Mouse (Mus musculus) liver, embryonic 11.5 days (tissue): Measurements from ENCODE around the gene Nmt2. TPM values are rescaled to one million over a fixed set of nuclear protein-coding genes. Genes with fewer than 3 reads are reported as not detected.

Experiments used
- ATAC-seq: fragments of 200-750 bp; cut with Nextera tagmentation; replicated peaks from 2 replicates; pipeline ENCODE4 v1.8.0; 2017; ENCODE audit warnings: moderate number of reproducible peaks, mild to moderate bottlenecking, moderate TSS enrichment, moderate library complexity; ENCODE audit not compliant: low FRiP score
- DNase-seq: peaks from one replicate; pipeline ENCODE4 v3.0.0-alpha.2; 2017; ENCODE audit warnings: low spot score
- H3K27ac ChIP-seq: fragments of 300-500 bp; sonication (generic); 2 replicates; pipeline ENCODE4 v1.5.1; 2014; ENCODE audit warnings: mild to moderate bottlenecking, low read depth, low read length, control low read depth
- H3K27me3 ChIP-seq: fragments of 300-500 bp; sonication (generic); replicated peaks from 2 replicates; pipeline ENCODE4 v1.6.1; 2014; ENCODE audit warnings: low read length, mixed read lengths; ENCODE audit not compliant: control insufficient read depth, insufficient read depth
- H3K36me3 ChIP-seq: fragments of 300-500 bp; sonication (generic); 2 replicates; pipeline ENCODE4 v1.6.1; 2014; ENCODE audit warnings: mild to moderate bottlenecking, low read length, moderate library complexity, mixed read lengths; ENCODE audit not compliant: control insufficient read depth, insufficient read depth
- H3K4me1 ChIP-seq: fragments of 300-500 bp; sonication (generic); replicated peaks from 2 replicates; pipeline ENCODE4 v1.6.1; 2014; ENCODE audit warnings: low read length, mixed read lengths; ENCODE audit not compliant: control insufficient read depth, insufficient read depth
- H3K4me2 ChIP-seq: fragments of 300-500 bp; sonication (generic); 2 replicates; pipeline ENCODE4 v1.6.1; 2014; ENCODE audit warnings: mild to moderate bottlenecking, control low read depth, moderate library complexity
- H3K4me3 ChIP-seq: fragments of 300-500 bp; sonication (generic); 2 replicates; pipeline ENCODE4 v1.5.1; 2014; ENCODE audit warnings: low read depth, low read length, control low read depth
- H3K9ac ChIP-seq: fragments of 300-500 bp; sonication (generic); 2 replicates; pipeline ENCODE4 v1.6.1; 2014; ENCODE audit warnings: low read depth, low read length, control low read depth
- H3K9me3 ChIP-seq: fragments of 300-500 bp; sonication (generic); 2 replicates; pipeline ENCODE4 v1.6.1; 2016; ENCODE audit warnings: low read length, inconsistent platforms, mixed read lengths; ENCODE audit not compliant: control insufficient read depth
- WGBS: fragments of 180-500 bp; shearing (Covaris S2); extraction: QIAGEN DNeasy Blood & Tissue Kit; methylation state at CpG from one replicate; pipeline ENCODE4 v1.1.7; 2014; 5-methylcytosine and 5-hydroxymethylcytosine counted together
- polyA plus RNA-seq: library from polyadenylated mRNA; unstranded; fragments of >200 nt; fragmentation: Nextera tagmentation; extraction: Ambion mirVana; gene quantifications from 2 replicates; pipeline ENCODE4 v1.2.1, GENCODE M21; 2014

The Nmt2 gene
- polyA plus RNA-seq, 1 experiment from 2014 or later, result 36.5 TPM

DNA sequence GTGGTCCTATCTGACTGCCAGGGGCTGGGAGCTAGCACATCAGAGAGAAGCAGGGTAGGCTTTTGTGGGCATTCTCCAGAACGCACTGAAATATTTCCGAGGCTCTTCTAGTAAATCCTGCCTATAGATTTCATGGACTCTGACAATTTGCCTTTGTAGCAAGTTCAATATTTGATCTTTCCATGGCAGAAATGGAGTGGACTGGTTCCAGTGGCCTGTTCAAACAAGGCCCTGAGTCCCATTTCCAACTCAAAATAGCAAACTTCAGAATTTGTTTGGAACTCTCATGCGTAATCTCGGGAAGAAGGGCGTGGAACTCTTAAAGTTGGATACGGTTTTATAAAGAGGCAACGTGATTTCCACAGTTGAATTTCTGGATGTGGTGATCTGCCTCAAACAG is 11.8 kb downstream of the Nmt2 start:
- no peaks in the 10 kb centered on the region; the same call in 1 of the 2 replicates for H3K4me1 ChIP-seq
- H3K4me2 ChIP-seq, result no peak overlapping the region
- no peak for ATAC-seq
- no peak overlapping the region for H3K9ac ChIP-seq
- no peaks in the 10 kb centered on the region for H3K27me3 ChIP-seq
- no peaks in the 10 kb centered on the region for H3K9me3 ChIP-seq
- H3K4me3 ChIP-seq, result no peak overlapping the region
- no peak for DNase-seq
- no peak overlapping the region for H3K27ac ChIP-seq
- WGBS, result 87% methylated on average over 7 of the region's 7 CpGs
- no peaks in the 10 kb centered on the region for H3K36me3 ChIP-seq

DNA sequence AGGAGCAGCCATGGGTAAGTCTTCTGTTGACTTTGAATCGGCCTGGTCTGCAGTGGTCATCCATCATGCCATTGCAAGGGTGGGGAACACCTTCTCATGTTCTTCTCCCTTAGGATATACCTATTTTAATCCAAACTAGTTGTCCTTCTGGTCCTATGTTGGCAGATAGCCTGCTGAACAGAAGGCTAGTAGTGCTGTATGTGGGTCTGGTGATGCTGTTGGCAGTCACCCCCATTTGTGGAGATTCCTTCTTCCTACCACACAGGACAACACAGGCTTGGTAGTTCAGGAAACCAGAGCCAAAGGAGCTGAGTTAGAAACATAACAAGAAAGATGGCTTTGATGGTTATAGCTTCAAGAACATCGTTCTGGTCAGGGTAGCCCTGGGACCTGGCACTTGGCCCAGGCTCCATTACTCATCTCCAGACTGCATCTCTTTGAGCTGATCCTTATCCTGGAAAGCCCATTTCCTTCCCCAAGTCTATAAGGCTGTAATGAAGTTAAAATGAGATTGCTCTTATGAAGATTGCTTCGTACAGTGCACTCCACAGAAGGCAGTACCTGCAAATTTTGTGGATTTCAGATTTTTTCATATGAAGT is 21.5 kb downstream of the Nmt2 start:
- no peak overlapping the region for H3K9ac ChIP-seq
- WGBS, result 78% methylated on average over 3 of the region's 3 CpGs
- ATAC-seq (no peak), DNase-seq (no peak)
- peaks cover 6% of the 10 kb centered on the region; the same call in 1 of the 2 replicates for H3K36me3 ChIP-seq
- no peak overlapping the region for H3K4me2 ChIP-seq
- no peak overlapping the region for H3K27ac ChIP-seq
- H3K9me3 ChIP-seq, result no peaks in the 10 kb centered on the region
- H3K4me1 ChIP-seq, result no peaks in the 10 kb centered on the region
- H3K4me3 ChIP-seq, result no peak overlapping the region
- no peaks in the 10 kb centered on the region for H3K27me3 ChIP-seq

DNA sequence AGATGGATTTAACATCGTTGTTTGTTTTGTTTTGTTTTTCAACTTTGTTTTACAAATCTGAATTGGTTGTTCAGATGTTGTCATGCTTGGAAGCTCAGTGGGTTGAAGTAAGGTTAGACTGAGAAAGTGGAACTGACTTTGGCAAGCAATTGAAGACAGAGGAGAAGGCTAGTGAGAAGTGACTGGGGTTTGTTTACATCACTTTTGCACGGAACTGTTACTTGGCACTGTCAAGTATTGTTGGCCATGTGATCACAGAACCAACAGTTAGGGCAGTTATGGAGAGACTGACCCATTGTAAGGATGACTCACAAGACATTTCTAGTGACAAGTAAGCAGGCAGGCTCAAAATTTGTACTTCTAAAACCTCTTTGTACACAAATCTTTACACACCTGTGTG is 39.1 kb downstream of the Nmt2 start:
- Histone ChIP-seq H3K27ac (no peak overlapping the region), H3K27me3 (no peaks in the 10 kb centered on the region), H3K4me3 (no peak overlapping the region), H3K9me3 (no peaks in the 10 kb centered on the region), H3K4me2 (no peak overlapping the region), H3K36me3 (peaks cover 10% of the 10 kb centered on the region), H3K9ac (no peak overlapping the region), H3K4me1 (no peaks in the 10 kb centered on the region)
- ATAC-seq, result no peak
- 89% methylated on average over 2 of the region's 2 CpGs for WGBS
- no peak for DNase-seq

DNA sequence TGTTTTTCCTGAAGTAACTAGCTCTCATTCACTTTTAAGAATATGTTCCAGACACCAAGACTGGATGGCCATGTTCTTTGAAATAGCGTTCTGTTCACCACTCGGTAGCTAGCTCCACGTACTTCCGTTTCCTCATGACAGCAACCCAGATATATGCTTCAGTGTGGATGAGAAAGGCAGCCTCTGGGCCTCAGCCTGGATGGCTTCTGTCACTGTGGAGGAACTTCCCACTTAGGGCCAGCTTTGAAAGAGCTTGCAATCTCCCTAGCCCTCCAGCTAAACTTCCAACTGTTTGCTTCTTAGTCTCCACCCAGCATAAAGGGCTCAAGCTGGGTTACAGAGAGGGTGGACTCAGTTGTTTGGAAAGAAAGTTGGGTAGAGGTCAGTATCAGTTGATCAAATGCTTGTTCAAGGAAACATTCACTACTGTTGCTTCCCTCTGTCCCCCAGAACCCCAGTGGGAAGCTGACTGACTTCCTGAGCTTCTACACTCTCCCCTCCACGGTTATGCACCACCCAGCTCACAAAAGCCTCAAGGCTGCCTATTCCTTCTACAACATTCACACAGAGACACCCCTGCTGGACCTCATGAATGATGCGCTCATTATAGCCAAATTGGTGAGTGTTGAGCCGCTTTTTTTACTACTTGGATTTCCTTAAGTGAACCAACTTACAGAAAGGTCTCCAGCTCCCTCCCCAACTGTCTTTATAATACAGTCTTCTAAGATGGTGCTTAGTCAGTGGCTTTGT is 40.5 kb downstream of the Nmt2 start:
- Histone ChIP-seq H3K4me1 (no peaks in the 10 kb centered on the region), H3K27ac (no peak overlapping the region), H3K4me3 (no peak overlapping the region), H3K4me2 (no peak overlapping the region), H3K27me3 (no peaks in the 10 kb centered on the region), H3K36me3 (peaks cover 14% of the 10 kb centered on the region), H3K9ac (no peak overlapping the region), H3K9me3 (no peaks in the 10 kb centered on the region)
- ATAC-seq (no peak), DNase-seq (no peak)
- 88% methylated on average over 7 of the region's 7 CpGs for WGBS

DNA sequence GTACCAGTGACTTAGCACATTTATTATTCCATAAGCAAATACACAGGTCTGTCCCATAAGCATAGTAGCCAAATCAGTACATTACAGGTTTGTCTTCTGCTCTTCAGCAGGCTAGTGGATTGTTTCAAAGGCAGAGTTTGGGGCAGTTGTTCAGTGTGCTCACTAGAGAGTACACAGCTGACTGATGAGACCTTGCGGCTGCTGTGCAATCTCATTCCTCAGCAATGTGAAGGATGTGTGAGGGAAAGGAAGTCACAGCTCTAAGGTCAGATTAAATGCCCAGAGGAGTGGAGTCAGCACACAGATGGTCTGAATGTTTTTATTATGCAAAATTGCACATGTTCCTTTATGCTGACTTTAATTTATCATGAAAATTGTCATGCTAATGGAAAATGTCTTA is 42.5 kb downstream of the Nmt2 start:
- H3K4me2 ChIP-seq, result no peak overlapping the region
- H3K27me3 ChIP-seq, result no peaks in the 10 kb centered on the region
- no peak overlapping the region for H3K27ac ChIP-seq
- no peak overlapping the region for H3K9ac ChIP-seq
- H3K9me3 ChIP-seq, result no peaks in the 10 kb centered on the region
- no peak overlapping the region for H3K4me3 ChIP-seq
- ATAC-seq, result no peak
- peaks cover 18% of the 10 kb centered on the region for H3K36me3 ChIP-seq
- no peak for DNase-seq
- WGBS, result 77% methylated on average over 1 of the region's 1 CpGs
- peaks cover 7% of the 10 kb centered on the region for H3K4me1 ChIP-seq

DNA sequence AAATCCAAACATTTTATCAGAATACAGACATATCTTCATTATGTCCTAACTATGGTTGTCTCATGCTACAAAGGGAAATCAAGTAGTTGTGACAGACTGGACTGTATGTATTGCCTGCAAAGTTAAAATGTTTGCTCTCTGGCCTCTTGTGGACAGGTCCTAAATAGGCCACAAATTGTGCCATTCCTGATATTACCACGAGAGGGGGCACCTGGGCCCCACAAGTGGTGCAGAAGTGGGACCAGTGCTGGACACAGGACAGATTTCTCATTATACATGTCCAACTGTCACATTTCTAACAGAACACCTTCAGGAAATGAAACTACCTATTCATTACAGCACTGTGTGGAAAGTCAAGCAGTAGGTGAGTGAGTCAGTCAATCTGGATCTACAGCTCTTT is 43.3 kb downstream of the Nmt2 start:
- H3K4me2 ChIP-seq, result no peak overlapping the region
- 15% methylated on average over 1 of the region's 1 CpGs for WGBS
- H3K4me1 ChIP-seq, result peaks cover 7% of the 10 kb centered on the region
- ATAC-seq (peak; percentile 48; the same call in 1 of the 2 replicates), DNase-seq (no peak)
- no peaks in the 10 kb centered on the region for H3K9me3 ChIP-seq
- no peak overlapping the region for H3K4me3 ChIP-seq
- peaks cover 16% of the 10 kb centered on the region for H3K36me3 ChIP-seq
- no peak overlapping the region for H3K9ac ChIP-seq
- no peak overlapping the region for H3K27ac ChIP-seq
- no peaks in the 10 kb centered on the region for H3K27me3 ChIP-seq

DNA sequence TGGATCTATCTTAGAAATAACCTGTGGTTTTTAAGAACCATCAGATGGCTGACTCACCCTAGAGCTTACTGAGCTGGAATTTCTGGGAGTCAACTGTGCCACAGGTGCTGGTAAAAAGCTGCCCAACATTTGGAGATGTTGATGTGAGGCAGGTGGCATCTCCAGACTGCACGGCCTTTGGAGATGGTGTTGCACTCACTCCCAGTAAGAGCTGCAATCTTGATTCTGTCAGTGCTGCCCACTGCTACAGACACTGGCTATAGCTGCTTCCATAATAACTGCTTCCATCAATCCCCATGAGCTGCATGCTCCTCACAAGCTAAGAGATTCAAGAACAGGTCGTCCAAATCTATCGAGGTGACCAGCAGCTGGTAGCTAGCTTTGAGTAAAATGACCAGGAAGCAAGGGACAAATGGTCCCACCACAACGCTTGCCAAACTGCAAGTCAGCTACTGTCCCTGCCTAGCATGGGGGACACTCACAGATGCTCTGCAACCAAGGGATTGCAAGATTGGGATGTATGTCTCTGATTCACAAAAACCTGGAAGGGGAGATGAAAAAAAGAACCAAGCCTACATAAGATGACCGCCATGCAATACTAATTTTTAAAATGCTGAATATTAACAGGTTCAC is 47.2 kb downstream of the Nmt2 start:
- Histone ChIP-seq H3K9ac (peak overlapping the region; percentile 80), H3K9me3 (no peaks in the 10 kb centered on the region), H3K4me2 (peak overlapping the region; percentile 72), H3K4me1 (peaks cover 11% of the 10 kb centered on the region), H3K4me3 (peak overlapping the region; percentile 71), H3K36me3 (peaks cover 8% of the 10 kb centered on the region), H3K27ac (no peak overlapping the region), H3K27me3 (no peaks in the 10 kb centered on the region)
- no peak for DNase-seq
- WGBS, result 58% methylated on average over 5 of the region's 5 CpGs
- no peak for ATAC-seq

DNA sequence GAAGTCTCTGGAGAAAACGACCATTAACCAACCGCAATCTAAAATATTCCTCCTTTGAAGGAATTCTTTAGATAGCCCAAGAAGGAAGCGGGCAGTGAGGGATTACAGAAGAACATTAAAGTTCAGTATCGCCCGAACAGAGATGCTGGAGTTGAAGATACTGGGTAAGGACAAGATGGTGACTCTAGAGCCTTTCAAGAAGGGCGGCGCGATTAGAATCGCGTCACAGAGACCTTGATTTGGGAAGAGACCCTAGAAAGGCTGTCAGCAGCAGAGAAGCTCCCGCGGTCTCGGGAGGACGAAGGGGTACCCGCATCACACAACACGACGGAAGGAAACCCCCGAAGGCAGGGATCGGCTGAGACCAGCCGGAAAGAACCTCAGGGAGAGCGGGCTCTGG is 48.0 kb downstream of the Nmt2 start:
- no peak for DNase-seq
- Histone ChIP-seq H3K27ac (peak overlapping the region; percentile 72), H3K4me2 (peak overlapping the region; percentile 72), H3K9me3 (no peaks in the 10 kb centered on the region), H3K9ac (peak overlapping the region; percentile 80), H3K4me1 (peaks cover 12% of the 10 kb centered on the region), H3K4me3 (peak overlapping the region; percentile 71), H3K36me3 (peaks cover 8% of the 10 kb centered on the region), H3K27me3 (0 out of 2 replicates have a peak, but pooled peaks cover 4% of the 10 kb centered on the region)
- ATAC-seq, result peak; percentile 15
- WGBS, result 2% methylated on average over 21 of the region's 21 CpGs
